In the genomic region with DNA sequence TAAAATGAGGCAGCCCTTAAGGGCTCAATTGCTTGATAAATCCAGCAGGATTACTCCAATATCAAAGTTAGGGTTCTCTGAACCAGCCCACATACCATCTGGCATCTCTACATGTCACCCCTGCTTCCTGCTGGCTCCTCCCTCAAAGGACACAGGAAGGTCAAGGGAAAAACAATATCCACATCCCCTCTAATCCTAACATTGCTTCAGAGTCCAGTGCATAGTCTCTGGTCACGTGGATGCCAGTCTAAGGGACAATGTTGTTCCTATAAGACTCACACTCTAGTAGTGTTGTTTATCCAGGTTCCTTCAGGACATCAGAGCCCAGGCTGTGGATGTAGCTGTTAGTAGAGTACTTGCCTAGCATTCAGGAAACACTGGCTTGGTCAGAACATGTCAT, we compare ENCODE assay signal across 14 mouse cellular contexts.
DNase-seq lines count a peak whose midpoint lies in the region; ATAC-seq and TF ChIP-seq lines count a peak whose summit lies in the region.
"Had no signal": no experiment of that assay in that cellular context is flagged by ENCODE, and none has a peak within 500 bp of the region (broad histone marks: within the 10 kb centered on the region; RNA-seq: fewer than 3 reads in every experiment).

No protein-coding gene starts in this region.

- ATAC-seq in heart, postnatal 0 days (ENCODE audit: insufficient read depth, low read depth): peak; percentile 67
- no peak for ATAC-seq in hindbrain, embryonic 16.5 days
- ATAC-seq: Patski had no signal

- TF ChIP-seq POLR2A in heart, adult 2 months (IDR thresholded peaks at IDR 0.05; ENCODE audit: insufficient read depth, low read depth, low read length): no peak
- no peak for TF ChIP-seq POLR2A in embryonic fibroblast, embryonic 13.5 days (IDR thresholded peaks at IDR 0.05; ENCODE audit: low read depth, low read length)

- peak overlapping the region; percentile 94 for H3K27ac ChIP-seq in heart, adult 2 months
- H3K27ac ChIP-seq in embryonic fibroblast, embryonic 13.5 days (ENCODE audit: insufficient read depth, low read length): peak overlapping the region; percentile 72
- H3K27ac ChIP-seq in heart, postnatal 0 days (ENCODE audit: low read depth): peak overlapping the region; percentile 85
- no peak overlapping the region for H3K27ac ChIP-seq in hindbrain, embryonic 16.5 days (ENCODE audit: low read depth, low read length)
- H3K27ac ChIP-seq: forebrain, embryonic 10.5 days; limb, embryonic 12.5 days; neural tube, embryonic 15.5 days had no signal

- H3K9me3 ChIP-seq in heart, postnatal 0 days (replicated peaks; ENCODE audit: control insufficient read depth, low read length): no peaks in the 10 kb centered on the region
- no peaks in the 10 kb centered on the region for H3K9me3 ChIP-seq in hindbrain, embryonic 16.5 days (ENCODE audit: control insufficient read depth, low read length)
- H3K9me3 ChIP-seq: forebrain, embryonic 10.5 days; limb, embryonic 12.5 days; neural tube, embryonic 15.5 days had no signal

- peaks cover 12% of the 10 kb centered on the region for H3K4me1 ChIP-seq in heart, adult 2 months (ENCODE audit: control insufficient read depth, insufficient read depth, low read length)
- H3K4me1 ChIP-seq in embryonic fibroblast, embryonic 13.5 days (ENCODE audit: control insufficient read depth, insufficient read depth, low read length): 0 out of 2 replicates have a peak, but pooled peaks cover 4% of the 10 kb centered on the region
- H3K4me1 ChIP-seq in heart, postnatal 0 days (ENCODE audit: control insufficient read depth, insufficient read depth): peaks cover 14% of the 10 kb centered on the region
- H3K4me1 ChIP-seq in hindbrain, embryonic 16.5 days (ENCODE audit: control insufficient read depth, insufficient read depth, low read depth, low read length): no peaks in the 10 kb centered on the region

- H3K27me3 ChIP-seq in heart, adult 2 months (ENCODE audit: control insufficient read depth, insufficient read depth, low read length): no peaks in the 10 kb centered on the region
- no peaks in the 10 kb centered on the region for H3K27me3 ChIP-seq in heart, postnatal 0 days (ENCODE audit: control insufficient read depth, insufficient read depth, low read length)
- no peaks in the 10 kb centered on the region for H3K27me3 ChIP-seq in hindbrain, embryonic 16.5 days (replicated peaks; ENCODE audit: control insufficient read depth, insufficient read depth, low read length)
- H3K27me3 ChIP-seq: limb, embryonic 12.5 days; neural tube, embryonic 15.5 days; Patski had no signal

- intact Hi-C loops in heart, adult 2 months (cut with DNase I): loop anchor here (1.0 to 5.0 kb wide), 5 partner anchors 22 to 236 kb away; partner anchors contain the start of gene Thbd

- DNase-seq in heart, adult 2 months: peak in 1 of 2 experiments; percentile 37
- no peak for DNase-seq in heart, postnatal 4 days
- peak; percentile 60 for DNase-seq in heart, postnatal 0 days (ENCODE audit: low spot score)
- peak; percentile 19 to 53 for DNase-seq in kidney, postnatal 36 days
- DNase-seq in right cerebral cortex, adult 2 months (ENCODE audit: low spot score in 2 of 2): no peak
- DNase-seq in urinary bladder, postnatal 10 days (ENCODE audit: low spot score): no peak
- DNase-seq: midbrain, embryonic 14.5 days; right cerebral cortex, postnatal 4 days had no signal

- no peak overlapping the region for H3K9ac ChIP-seq in heart, adult 2 months (ENCODE audit: low read depth, low read length)
- H3K9ac ChIP-seq in heart, postnatal 0 days (replicated peaks; ENCODE audit: low read depth, low read length): no peak overlapping the region
- no peak overlapping the region for H3K9ac ChIP-seq in hindbrain, embryonic 16.5 days (ENCODE audit: low read depth, low read length)
- H3K9ac ChIP-seq: limb, embryonic 12.5 days; neural tube, embryonic 15.5 days had no signal

- H3K4me2 ChIP-seq in heart, postnatal 0 days (ENCODE audit: low read depth, low read length): no peak overlapping the region
- no peak overlapping the region for H3K4me2 ChIP-seq in hindbrain, embryonic 16.5 days (ENCODE audit: low read length)
- H3K4me2 ChIP-seq: limb, embryonic 12.5 days; neural tube, embryonic 15.5 days had no signal

- H3K4me3 ChIP-seq in heart, adult 2 months: no peak overlapping the region
- no peak overlapping the region for H3K4me3 ChIP-seq in embryonic fibroblast, embryonic 13.5 days (ENCODE audit: insufficient read depth, low read length)
- H3K4me3 ChIP-seq in heart, postnatal 0 days (ENCODE audit: low read depth, low read length): no peak overlapping the region
- H3K4me3 ChIP-seq in hindbrain, embryonic 16.5 days (ENCODE audit: low read length): no peak overlapping the region
- H3K4me3 ChIP-seq: forebrain, embryonic 10.5 days; limb, embryonic 12.5 days; neural tube, embryonic 15.5 days had no signal

- TF ChIP-seq CTCF in heart, adult 2 months (IDR thresholded peaks at IDR 0.05): no peak
- TF ChIP-seq CTCF in embryonic fibroblast, embryonic 13.5 days (IDR thresholded peaks at IDR 0.05; ENCODE audit: borderline replicate concordance, insufficient read depth, low read length): no peak
- no peak for TF ChIP-seq CTCF in heart, postnatal 0 days (IDR thresholded peaks at IDR 0.05; ENCODE audit: low read depth)

- 0 out of 2 replicates have a peak, but pooled peaks have one; percentile 57 for TF ChIP-seq EP300 in heart, adult 2 months (IDR thresholded peaks at IDR 0.05; ENCODE audit: insufficient read depth, low read depth, low read length)
- TF ChIP-seq EP300 in heart, postnatal 0 days (IDR thresholded peaks at IDR 0.05; ENCODE audit: low read depth): no peak

- 48% methylated on average over 1 of the region's 1 CpGs for WGBS in heart, adult 2 months
- WGBS in heart, postnatal 0 days: 46% methylated on average over 1 of the region's 1 CpGs
- 53% methylated on average over 1 of the region's 1 CpGs for WGBS in hindbrain, embryonic 16.5 days

- H3K36me3 ChIP-seq in heart, adult 2 months (ENCODE audit: control insufficient read depth, insufficient read depth, low read length): peaks cover 10% of the 10 kb centered on the region
- no peaks in the 10 kb centered on the region for H3K36me3 ChIP-seq in heart, postnatal 0 days (replicated peaks; ENCODE audit: control insufficient read depth, insufficient read depth, low read length)
- H3K36me3 ChIP-seq in hindbrain, embryonic 16.5 days (ENCODE audit: control insufficient read depth, insufficient read depth, low read length): no peaks in the 10 kb centered on the region
- H3K36me3 ChIP-seq: forebrain, embryonic 10.5 days; limb, embryonic 12.5 days; neural tube, embryonic 15.5 days had no signal

- no peaks in the 10 kb centered on the region for H3K79me2 ChIP-seq in heart, adult 2 months (replicated peaks; ENCODE audit: control insufficient read depth, insufficient read depth, low read length)

Comparison
In these comparisons a context has a peak if more than half of its experiments do, and no peak if none do; other contexts are left out.
1. DNase-seq: peak in heart, postnatal 0 days (single experiment) and kidney, postnatal 36 days (2 of 2); none in heart, postnatal 4 days (single experiment), right cerebral cortex, adult 2 months (0 of 2) and urinary bladder, postnatal 10 days (single experiment).